Mouse (Mus musculus) mature B cell (primary cell): ENCODE measurements around the gene Dpysl4.

Experiments
- in situ Hi-C: fragments of 300-500 bp; cut with MboI; formaldehyde crosslinking; loops from 2 replicates; pipeline ENCODE4 v1.14.3; 2019

Gene Dpysl4

GRCm38 (mm10) chr7:139100531-139101095 is 14.8 kb downstream of the Dpysl4 start:
- in situ Hi-C loops: no loop called here

GRCm38 (mm10) chr7:139101286-139101804 is 15.5 kb downstream of the Dpysl4 start:
- in situ Hi-C loops: no loop called here

GRCm38 (mm10) chr7:139101826-139102225 is 16.0 kb downstream of the Dpysl4 start:
- in situ Hi-C loops: no loop called here

GRCm38 (mm10) chr7:139103960-139104381 is 18.2 kb downstream of the Dpysl4 start:
- in situ Hi-C loops: no loop called here

GRCm38 (mm10) chr7:139105076-139105475 is 19.3 kb downstream of the Dpysl4 start:
- in situ Hi-C loops: no loop called here

- in situ Hi-C loops: no loop called here
Measured at GRCm38 (mm10) chr7:139105705-139106104, 19.9 kb downstream of the Dpysl4 start.

- in situ Hi-C loops: no loop called here
Measured at GRCm38 (mm10) chr7:139107908-139108650, 22.3 kb downstream of the Dpysl4 start.

- in situ Hi-C loops: no loop called here
Measured at GRCm38 (mm10) chr7:139119152-139119774, 33.5 kb downstream of the Dpysl4 start.

GRCm38 (mm10) chr7:139119775-139120153 is 34.0 kb downstream of the Dpysl4 start:
- in situ Hi-C loops: no loop called here

- in situ Hi-C loops: no loop called here
Measured at GRCm38 (mm10) chr7:139125881-139126280, 40.1 kb downstream of the Dpysl4 start.

GRCm38 (mm10) chr7:139126549-139126948 is 40.7 kb downstream of the Dpysl4 start:
- in situ Hi-C loops: no loop called here

GRCm38 (mm10) chr7:139128994-139129393 is 43.2 kb downstream of the Dpysl4 start:
- in situ Hi-C loops: no loop called here

- in situ Hi-C loops: no loop called here
Measured at GRCm38 (mm10) chr7:139130361-139130760, 44.6 kb downstream of the Dpysl4 start.

- in situ Hi-C loops: no loop called here
Measured at GRCm38 (mm10) chr7:139131538-139131937, 45.7 kb downstream of the Dpysl4 start.

- in situ Hi-C loops: no loop called here
Measured at GRCm38 (mm10) chr7:139133446-139133845, 47.6 kb downstream of the Dpysl4 start.

GRCm38 (mm10) chr7:139135236-139135635 is 49.4 kb downstream of the Dpysl4 start:
- in situ Hi-C loops: no loop called here

- in situ Hi-C loops: no loop called here
Measured at GRCm38 (mm10) chr7:139136906-139137491, 51.2 kb downstream of the Dpysl4 start.

- in situ Hi-C loops: no loop called here
Measured at GRCm38 (mm10) chr7:139139921-139140461, 54.2 kb downstream of the Dpysl4 start.

GRCm38 (mm10) chr7:139143785-139144184 is 58.0 kb downstream of the Dpysl4 start:
- in situ Hi-C loops: no loop called here

GRCm38 (mm10) chr7:139145891-139146290 is 60.1 kb downstream of the Dpysl4 start:
- in situ Hi-C loops: no loop called here

- in situ Hi-C loops: no loop called here
Measured at GRCm38 (mm10) chr7:139147360-139147759, 61.6 kb downstream of the Dpysl4 start.

GRCm38 (mm10) chr7:139149373-139149772 is 63.6 kb downstream of the Dpysl4 start:
- in situ Hi-C loops: no loop called here
